Mouse (Mus musculus) testis, adult 2 months (tissue): ENCODE data around the gene Prss53.

Experiments
- CTCF ChIP-seq: fragments of 200-500 bp; IDR thresholded peaks from 2 replicates; pipeline ENCODE4 v1.5.1; 2012; ENCODE audit warnings: low read depth, mild to moderate bottlenecking, inconsistent platforms, low read length, moderate library complexity; ENCODE audit not compliant: control insufficient read depth, insufficient read depth, insufficient replicate concordance
- POLR2A ChIP-seq: fragments of 200-500 bp; IDR thresholded peaks from 2 replicates; pipeline ENCODE4 v1.6.1; 2012; ENCODE audit warnings: low read depth, mild to moderate bottlenecking, inconsistent platforms, low read length, moderate library complexity; ENCODE audit not compliant: control insufficient read depth

GRCm38 (mm10) chr7:127907939-127908338 lies 17.2 kb upstream of the Prss53 start:
- TF ChIP-seq CTCF = no peak
- TF ChIP-seq POLR2A = no peak
